Mouse (Mus musculus) spleen, adult 2 months (tissue): ENCODE measurements around the gene Zdhhc12. TPM values are rescaled to one million over a fixed set of nuclear protein-coding genes. Genes with fewer than 3 reads are reported as not detected.

Experiments used
- DNase-seq, 2 experiments: peaks; one replicate each; pipeline versions ENCODE4 v3.0.0 to v3.0.0-alpha.2; 2012 to 2021; ENCODE audit warnings: low spot score in 2 of 2, low read depth in 1 of 2
- H3K27ac ChIP-seq: fragments of 200-500 bp; 2 replicates; pipeline ENCODE4 v1.5.1; 2012; ENCODE audit warnings: low read length, inconsistent platforms; ENCODE audit not compliant: insufficient read depth
- H3K27me3 ChIP-seq: fragments of 200-500 bp; 2 replicates; pipeline ENCODE4 v1.6.1; 2012; ENCODE audit warnings: mild to moderate bottlenecking, moderate library complexity, low read length, inconsistent platforms; ENCODE audit not compliant: control insufficient read depth, insufficient read depth
- H3K36me3 ChIP-seq: fragments of 200-500 bp; 2 replicates; pipeline ENCODE4 v1.6.1; 2012; ENCODE audit warnings: mild to moderate bottlenecking, low read length, inconsistent platforms; ENCODE audit not compliant: control insufficient read depth, insufficient read depth
- H3K4me1 ChIP-seq: fragments of 200-500 bp; 2 replicates; pipeline ENCODE4 v1.6.1; 2011; ENCODE audit warnings: inconsistent platforms; ENCODE audit not compliant: control insufficient read depth, insufficient read depth, insufficient read length
- H3K4me3 ChIP-seq: fragments of 200-500 bp; 2 replicates; pipeline ENCODE4 v1.5.1; 2011; ENCODE audit warnings: mild to moderate bottlenecking, inconsistent platforms; ENCODE audit not compliant: insufficient read depth, insufficient read length; ENCODE audit errors: extremely low read depth
- CTCF ChIP-seq: fragments of 200-500 bp; IDR thresholded peaks from 2 replicates; pipeline ENCODE4 v1.5.1; 2011; ENCODE audit warnings: mild to moderate bottlenecking, inconsistent platforms; ENCODE audit not compliant: insufficient read depth, insufficient read length, insufficient replicate concordance; ENCODE audit errors: extremely low read depth
- POLR2A ChIP-seq: fragments of 200-500 bp; IDR thresholded peaks from 2 replicates; pipeline ENCODE4 v1.6.1; 2011; ENCODE audit warnings: low read depth, low read length, inconsistent platforms
- WGBS: fragments of 180-500 bp; shearing (Covaris S2); methylation state at CpG from one replicate; pipeline ENCODE4 v1.1.7; 2018; 5-methylcytosine and 5-hydroxymethylcytosine counted together
- polyA plus RNA-seq: library from polyadenylated mRNA; depleted of rRNA; stranded (reverse); fragments of >200 nt; gene quantifications from 2 replicates; pipeline ENCODE4 v1.2.3, GENCODE M21; 2012

Zdhhc12 gene
- polyA plus RNA-seq, 1 experiment = 56.2 TPM

DNA sequence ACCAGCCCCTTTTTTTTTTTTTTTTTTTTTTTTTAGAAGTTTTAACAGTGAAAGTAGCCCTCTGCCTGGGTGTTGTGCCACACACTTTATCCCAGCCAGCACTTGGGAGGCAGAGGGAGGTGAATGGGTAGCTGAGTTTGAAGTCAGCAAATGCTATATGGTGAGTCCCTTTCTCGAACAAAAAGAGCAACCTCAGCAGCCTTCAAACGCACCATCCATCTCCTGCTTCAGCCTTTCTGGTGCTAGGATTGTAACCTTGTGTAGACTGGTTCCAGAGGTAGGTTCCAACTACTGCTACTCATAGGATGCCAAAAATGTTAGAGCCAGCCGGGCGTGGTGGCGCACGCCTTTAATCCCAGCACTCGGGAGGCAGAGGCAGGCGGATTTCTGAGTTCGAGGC lies 17.0 kb downstream of the Zdhhc12 start:
- Histone ChIP-seq H3K27me3 (no peaks in the 10 kb centered on the region), H3K4me3 (no peak overlapping the region), H3K4me1 (no peaks in the 10 kb centered on the region), H3K27ac (no peak overlapping the region), H3K36me3 (peaks cover 2% of the 10 kb centered on the region; the same call in 1 of the 2 replicates)
- TF ChIP-seq POLR2A (no peak), CTCF (no peak)
- WGBS = 92% methylated on average over 9 of the region's 9 CpGs
- DNase-seq = no peak

DNA sequence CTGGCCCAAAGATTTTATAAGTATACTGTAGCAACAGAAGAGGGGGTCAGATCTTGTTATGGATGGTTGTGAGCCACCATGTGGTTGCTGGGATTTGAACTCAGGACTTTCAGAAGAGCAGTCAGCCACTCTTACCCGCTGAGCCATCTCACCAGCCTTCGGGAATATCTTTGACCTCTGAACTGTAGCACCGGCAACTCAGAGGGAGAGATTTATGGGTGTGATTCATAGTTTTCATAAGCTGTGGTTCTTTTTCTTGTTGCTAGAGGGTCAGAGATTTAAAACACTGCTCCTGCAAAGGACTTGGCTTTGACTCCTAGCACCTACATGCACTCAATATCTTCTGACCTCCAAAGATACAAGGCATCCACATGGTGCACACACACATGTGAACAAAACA lies 17.8 kb downstream of the Zdhhc12 start:
- 82% methylated on average over 3 of the region's 3 CpGs for WGBS
- no peak overlapping the region for H3K27ac ChIP-seq

DNA sequence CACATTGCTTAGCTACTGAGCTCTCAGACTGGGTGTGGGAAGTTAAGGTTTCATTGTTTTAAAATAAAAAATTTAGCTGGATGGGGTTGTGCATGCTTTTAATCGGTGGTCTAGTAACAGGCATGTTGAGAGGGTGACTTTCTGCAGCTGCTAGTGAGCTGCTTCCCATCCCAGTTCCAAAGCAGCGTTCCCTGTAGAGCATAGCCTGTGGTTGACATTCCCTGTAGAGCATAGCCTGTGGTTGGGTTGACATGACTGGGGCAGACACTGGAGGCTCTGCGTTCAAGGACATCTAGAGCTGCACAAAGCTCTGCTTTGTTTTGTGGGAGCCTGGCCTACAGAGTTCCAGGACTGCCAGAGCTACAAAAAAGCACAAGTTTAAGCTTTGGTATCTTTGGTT lies 20.2 kb downstream of the Zdhhc12 start:
- Histone ChIP-seq H3K27ac (no peak overlapping the region), H3K36me3 (peaks cover 13% of the 10 kb centered on the region), H3K4me3 (no peak overlapping the region), H3K4me1 (no peaks in the 10 kb centered on the region), H3K27me3 (no peaks in the 10 kb centered on the region)
- DNase-seq = no peak
- WGBS = 88% methylated on average over 3 of the region's 3 CpGs
- TF ChIP-seq POLR2A (no peak), CTCF (no peak)

More for the DNA sequence above, 17.8 kb downstream of the Zdhhc12 start:
- Histone ChIP-seq H3K4me3 (no peak overlapping the region), H3K27me3 (no peaks in the 10 kb centered on the region), H3K36me3 (peaks cover 3% of the 10 kb centered on the region; the same call in 1 of the 2 replicates), H3K4me1 (no peaks in the 10 kb centered on the region)
- DNase-seq = no peak
- TF ChIP-seq CTCF (no peak), POLR2A (no peak)

DNA sequence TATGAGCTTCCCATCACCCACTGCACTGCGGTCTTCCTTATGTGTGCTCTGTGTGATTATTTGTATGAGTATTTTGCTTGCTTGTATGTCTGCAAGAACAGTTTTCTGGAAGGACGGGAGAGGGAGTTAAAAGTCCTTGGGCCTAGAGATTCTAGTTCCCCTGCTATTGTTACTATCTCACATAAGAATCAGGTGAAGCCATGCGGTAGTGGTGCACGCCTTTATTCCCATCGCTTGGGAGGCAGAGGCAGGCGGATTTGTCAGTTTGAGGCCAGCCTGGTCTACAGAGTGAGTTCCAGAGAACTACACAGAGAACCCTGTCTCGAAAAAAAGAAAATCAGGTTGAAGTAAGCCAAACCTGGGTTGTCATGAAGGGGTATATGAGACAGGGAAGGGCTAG lies 20.6 kb downstream of the Zdhhc12 start:
- 87% methylated on average over 7 of the region's 7 CpGs for WGBS
- no peak for DNase-seq
- Histone ChIP-seq H3K27ac (no peak overlapping the region), H3K36me3 (peaks cover 13% of the 10 kb centered on the region), H3K4me3 (no peak overlapping the region), H3K4me1 (no peaks in the 10 kb centered on the region), H3K27me3 (no peaks in the 10 kb centered on the region)
- TF ChIP-seq CTCF (no peak), POLR2A (no peak)

DNA sequence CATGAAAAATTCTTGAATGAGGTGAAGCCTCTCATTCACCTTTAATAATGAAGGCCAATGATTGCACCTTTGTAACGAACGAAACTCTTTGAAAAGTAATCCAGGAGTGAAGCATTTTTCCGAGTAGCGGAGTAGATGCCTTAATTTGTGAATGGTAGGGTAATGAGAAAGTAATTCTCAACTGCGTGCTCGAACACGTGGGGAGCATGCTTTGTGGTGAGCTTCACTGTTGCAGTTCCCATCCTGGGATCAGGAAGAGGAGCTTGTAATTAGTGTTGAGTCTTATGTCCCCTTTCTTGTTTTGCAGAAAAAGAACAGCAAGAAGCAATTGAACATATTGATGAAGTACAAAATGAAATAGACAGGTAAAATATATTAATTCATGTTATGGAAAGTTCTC lies 25.5 kb downstream of the Zdhhc12 start:
- H3K4me3 ChIP-seq = no peak overlapping the region; the same call in 1 of the 2 replicates
- peaks cover 12% of the 10 kb centered on the region for H3K36me3 ChIP-seq
- no peak for DNase-seq
- WGBS = 17% methylated on average over 7 of the region's 7 CpGs
- TF ChIP-seq POLR2A (no peak), CTCF (no peak)
- H3K27ac ChIP-seq = no peak overlapping the region
- H3K27me3 ChIP-seq = no peaks in the 10 kb centered on the region
- H3K4me1 ChIP-seq = peaks cover 4% of the 10 kb centered on the region; the same call in 1 of the 2 replicates

DNA sequence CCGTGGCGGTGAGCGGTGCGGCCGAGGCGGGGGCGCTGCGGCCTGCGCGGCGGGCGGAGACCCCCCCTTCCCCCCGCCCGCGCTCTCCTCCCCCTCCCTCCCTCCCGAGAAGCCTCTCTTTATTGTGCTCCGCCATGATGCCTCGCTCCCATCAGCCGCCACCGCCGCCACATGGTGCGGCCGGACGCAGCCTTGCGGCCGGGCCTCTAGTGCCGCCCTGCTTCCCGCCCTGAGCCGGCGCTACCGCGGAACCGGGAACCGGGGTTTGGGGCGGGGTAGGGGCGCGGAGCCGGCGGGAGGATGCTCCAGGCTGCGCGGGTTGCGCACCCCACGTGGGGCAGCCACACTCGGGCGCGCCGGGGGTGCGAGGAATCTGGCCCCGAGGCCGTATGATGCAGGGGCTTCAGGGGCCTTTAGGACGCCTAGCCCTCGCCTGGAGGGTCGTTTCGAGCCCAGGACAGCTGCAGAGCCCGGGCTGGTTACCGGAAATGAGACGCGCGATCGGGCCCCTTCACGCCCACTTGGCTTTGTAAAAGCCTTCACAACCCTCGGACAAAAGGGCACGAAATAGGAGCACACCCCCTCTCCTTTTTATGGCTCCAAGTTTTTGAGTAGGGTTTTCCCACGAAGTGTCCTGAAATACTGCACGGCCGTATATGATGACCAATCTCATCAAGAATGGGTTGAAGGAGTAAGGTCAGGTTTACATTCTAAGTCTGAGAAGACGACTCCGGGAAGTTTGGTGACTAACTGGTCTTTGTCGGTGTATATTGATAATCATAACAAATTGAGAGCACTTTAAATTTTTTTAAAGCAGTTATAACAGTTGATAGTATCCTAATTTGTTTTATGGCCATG lies 26.2 kb downstream of the Zdhhc12 start:
- peak overlapping the region; percentile 96 for H3K27ac ChIP-seq
- H3K4me3 ChIP-seq = peak overlapping the region; percentile 96
- H3K36me3 ChIP-seq = peaks cover 10% of the 10 kb centered on the region
- DNase-seq = peak in 1 of 2 experiments; percentile 47
- no peak for TF ChIP-seq CTCF
- no peak for TF ChIP-seq POLR2A
- WGBS = under 1% methylated on average over 60 of the region's 69 CpGs
- H3K27me3 ChIP-seq = no peaks in the 10 kb centered on the region
- peaks cover 4% of the 10 kb centered on the region; the same call in 1 of the 2 replicates for H3K4me1 ChIP-seq

DNA sequence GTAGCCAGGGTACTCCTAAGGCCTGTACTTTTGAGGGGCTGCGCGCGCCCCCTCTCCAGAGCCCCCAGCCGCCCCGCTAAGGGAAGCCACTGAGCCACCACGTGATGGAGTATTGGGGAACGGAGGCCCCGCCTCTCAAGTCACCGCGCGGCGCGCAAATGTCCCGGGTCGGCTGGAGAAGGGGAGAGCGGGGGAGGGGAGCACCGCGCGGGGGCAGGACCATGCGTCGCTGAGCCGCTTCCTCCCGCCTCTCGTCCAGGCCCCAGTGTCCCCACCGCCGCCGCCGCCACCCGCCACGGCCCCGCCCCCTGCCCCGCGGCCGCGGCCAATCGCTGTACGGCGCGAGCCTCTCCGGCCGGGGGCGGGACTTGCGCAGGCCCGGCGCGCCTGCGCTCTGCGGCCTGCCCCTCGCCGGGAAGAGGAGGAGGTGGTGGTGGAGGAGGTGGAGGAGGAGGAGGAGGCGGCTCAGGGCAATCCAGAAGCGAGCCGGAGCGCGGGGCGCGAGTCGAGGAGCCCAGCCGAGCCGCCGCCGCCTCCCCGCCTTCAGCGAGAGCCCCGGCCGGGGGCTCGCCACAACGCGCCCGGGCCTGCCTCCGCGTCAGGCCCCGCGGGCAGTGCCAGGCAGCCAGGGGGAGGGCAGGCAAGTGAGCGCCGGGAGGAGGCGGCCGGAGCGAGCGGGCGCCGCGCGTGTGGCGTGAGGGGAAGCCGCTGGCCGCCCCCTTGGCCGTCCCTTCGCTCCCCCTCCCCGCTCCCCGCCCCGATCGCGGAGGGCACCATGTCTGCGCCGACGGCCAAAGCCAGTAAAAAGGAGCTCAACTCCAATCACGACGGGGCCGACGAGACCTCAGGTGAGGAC lies 27.2 kb downstream of the Zdhhc12 start:
- DNase-seq = peak; percentile 83 to 96
- Histone ChIP-seq H3K4me1 (peaks cover 4% of the 10 kb centered on the region; the same call in 1 of the 2 replicates), H3K27me3 (no peaks in the 10 kb centered on the region), H3K36me3 (peaks cover 10% of the 10 kb centered on the region), H3K27ac (peak overlapping the region; percentile 96), H3K4me3 (peak overlapping the region; percentile 96)
- peak; percentile 40; the same call in 1 of the 2 replicates for TF ChIP-seq POLR2A
- TF ChIP-seq CTCF = no peak
- WGBS = 1% methylated on average over 37 of the region's 101 CpGs
